Mouse (Mus musculus) ovary, adult 18-20 months (tissue): ENCODE data around the gene P3h1.
A peak's percentile ranks its signal among the peaks of the same experiment; 100 is the strongest.
"Not testable (repeated sequence)": the region's sequence is repeated elsewhere in the genome, so short reads cannot be mapped to it uniquely, and the experiment has no call there.

Experiments used
- DNase-seq: peaks from one replicate; pipeline ENCODE4 v3.0.0; 2022; ENCODE audit warnings: low spot score, mixed read lengths

Gene P3h1

GRCm38 (mm10) chr4:119275226-119275625 is 42.5 kb downstream of the P3h1 start:
- DNase-seq = no peak

- no peak for DNase-seq
Measured at GRCm38 (mm10) chr4:119275726-119276125, 43.0 kb downstream of the P3h1 start.

- not testable (repeated sequence) for DNase-seq
Measured at GRCm38 (mm10) chr4:119278784-119279183, 46.1 kb downstream of the P3h1 start.

GRCm38 (mm10) chr4:119284861-119285260 is 52.1 kb downstream of the P3h1 start:
- DNase-seq = no peak

- DNase-seq = no peak
Measured at GRCm38 (mm10) chr4:119285336-119285735, 52.6 kb downstream of the P3h1 start.

GRCm38 (mm10) chr4:119291921-119292320 is 59.2 kb downstream of the P3h1 start:
- no peak for DNase-seq

- DNase-seq = peak; percentile 8
Measured at GRCm38 (mm10) chr4:119292771-119293573, 60.3 kb downstream of the P3h1 start.

- DNase-seq = no peak
Measured at GRCm38 (mm10) chr4:119293574-119294258, 61.0 kb downstream of the P3h1 start.

- peak; percentile 98 for DNase-seq
Measured at GRCm38 (mm10) chr4:119294415-119295133, 61.9 kb downstream of the P3h1 start, which contains the start of gene Ybx1. Gene Ybx1, minus strand, starts transcription at chr4:119294604.

GRCm38 (mm10) chr4:119295134-119295453 is 62.4 kb downstream of the P3h1 start:
- no peak for DNase-seq

- DNase-seq = no peak
Measured at GRCm38 (mm10) chr4:119297361-119297760, 64.6 kb downstream of the P3h1 start.
